Mouse (Mus musculus): ENCODE measurements at regions not wholly inside any gene's neighbourhood (a gene's known extent, or its start where the extent isn't known, plus 50 kb on each side); places are given as distances from the start of the nearest gene placed in this dataset.

DNA sequence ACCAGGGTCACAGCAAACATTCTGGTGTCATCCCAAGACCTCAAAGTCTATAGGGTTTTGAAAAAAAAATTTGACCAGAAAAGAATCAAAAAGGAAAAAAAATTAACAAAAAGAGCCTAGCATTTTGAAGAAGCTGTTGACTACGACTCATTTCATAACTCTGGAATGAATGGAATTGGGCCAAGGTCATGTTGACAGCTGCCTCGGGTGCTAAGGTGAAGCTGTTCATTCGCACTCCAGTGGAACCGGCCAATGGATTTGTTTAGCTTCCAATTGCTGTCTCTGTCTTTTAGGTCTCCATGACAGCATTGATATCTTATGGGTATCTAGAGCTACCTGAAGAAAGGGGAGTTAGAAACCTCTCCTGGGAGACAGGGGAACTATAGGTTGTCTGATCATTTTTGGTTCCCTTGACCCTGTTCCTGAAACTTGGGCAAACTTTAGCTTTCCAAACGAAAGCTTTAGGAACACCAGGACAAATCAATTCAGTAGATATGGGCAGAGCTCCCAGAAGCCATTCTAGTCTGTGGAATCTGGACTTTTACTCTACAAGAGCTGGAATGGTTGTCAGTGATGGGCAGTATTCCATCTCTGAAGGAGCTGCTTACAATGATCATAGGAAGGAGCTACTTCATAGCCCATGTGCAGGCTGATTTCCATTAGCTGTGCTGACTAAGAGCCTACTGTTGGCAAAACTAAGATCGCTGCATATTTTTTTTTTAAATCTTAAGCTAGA, 432.7 kb upstream of the Nr2f2 start:
- Histone ChIP-seq H3K4me2 (no peak overlapping the region), H3K4me3 (ENCODE audit: low read depth, low read length) (no peak overlapping the region), H3K9me3 (replicated peaks; ENCODE audit: control insufficient read depth, low read length) (no peaks in the 10 kb centered on the region), H3K27me3 (ENCODE audit: control insufficient read depth, insufficient read depth, low read length) (no peaks in the 10 kb centered on the region), H3K36me3 (ENCODE audit: control insufficient read depth, insufficient read depth, low read length) (no peaks in the 10 kb centered on the region), H3K27ac (ENCODE audit: low read depth, low read length) (no peak overlapping the region), H3K9ac (ENCODE audit: low read depth, low read length) (no peak overlapping the region), H3K4me1 (ENCODE audit: control insufficient read depth, insufficient read depth, low read length) (no peaks in the 10 kb centered on the region)
- ATAC-seq (replicated peaks; ENCODE audit: insufficient number of reproducible peaks, low FRiP score, low TSS enrichment): no peak
- 73% methylated on average over 6 of the region's 6 CpGs for WGBS (ENCODE audit: insufficient replicate concordance)

DNA sequence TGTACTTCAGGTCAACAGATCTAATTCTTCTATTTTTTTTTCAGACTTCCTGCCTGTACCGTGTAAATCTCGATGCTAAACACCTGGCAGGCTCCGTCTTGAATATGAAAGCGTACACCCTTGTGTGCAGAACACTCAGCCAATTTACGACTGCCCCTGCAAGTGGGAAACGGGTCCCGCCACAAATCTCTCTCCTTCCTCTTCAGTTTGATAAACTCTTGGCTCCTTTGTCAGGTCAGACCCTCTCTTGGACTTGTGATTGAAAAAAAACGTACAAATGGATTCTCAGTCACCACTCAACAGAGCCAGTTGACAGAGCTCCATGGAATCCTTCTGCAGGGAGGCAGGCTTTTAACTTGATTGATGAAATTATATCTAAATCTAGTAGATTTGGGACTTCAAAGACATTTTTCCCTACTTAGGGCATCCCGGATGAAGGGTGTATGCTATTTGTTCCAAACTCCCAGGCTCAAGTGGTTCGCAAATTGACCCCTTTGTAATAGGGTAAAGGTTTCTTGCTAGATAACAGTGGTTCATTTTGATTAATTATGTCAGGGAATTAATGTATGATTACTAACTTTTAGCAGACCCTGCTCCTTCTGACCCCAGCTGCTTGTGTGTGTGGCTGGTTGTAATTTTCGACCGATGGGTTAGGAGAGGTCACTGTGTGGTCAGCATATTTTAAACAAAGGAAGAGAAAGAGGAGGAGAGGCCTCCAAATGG, 429.7 kb upstream of the Nr2f2 start:
- Histone ChIP-seq H3K9ac (ENCODE audit: low read depth, low read length) (no peak overlapping the region), H3K4me1 (ENCODE audit: control insufficient read depth, insufficient read depth, low read length) (no peaks in the 10 kb centered on the region), H3K36me3 (ENCODE audit: control insufficient read depth, insufficient read depth, low read length) (no peaks in the 10 kb centered on the region), H3K27me3 (ENCODE audit: control insufficient read depth, insufficient read depth, low read length) (no peaks in the 10 kb centered on the region), H3K9me3 (replicated peaks; ENCODE audit: control insufficient read depth, low read length) (no peaks in the 10 kb centered on the region), H3K27ac (ENCODE audit: low read depth, low read length) (no peak overlapping the region), H3K4me3 (ENCODE audit: low read depth, low read length) (no peak overlapping the region), H3K4me2 (no peak overlapping the region)
- WGBS (ENCODE audit: insufficient replicate concordance): 36% methylated on average over 12 of the region's 12 CpGs
- no peak for ATAC-seq (replicated peaks; ENCODE audit: insufficient number of reproducible peaks, low FRiP score, low TSS enrichment)

DNA sequence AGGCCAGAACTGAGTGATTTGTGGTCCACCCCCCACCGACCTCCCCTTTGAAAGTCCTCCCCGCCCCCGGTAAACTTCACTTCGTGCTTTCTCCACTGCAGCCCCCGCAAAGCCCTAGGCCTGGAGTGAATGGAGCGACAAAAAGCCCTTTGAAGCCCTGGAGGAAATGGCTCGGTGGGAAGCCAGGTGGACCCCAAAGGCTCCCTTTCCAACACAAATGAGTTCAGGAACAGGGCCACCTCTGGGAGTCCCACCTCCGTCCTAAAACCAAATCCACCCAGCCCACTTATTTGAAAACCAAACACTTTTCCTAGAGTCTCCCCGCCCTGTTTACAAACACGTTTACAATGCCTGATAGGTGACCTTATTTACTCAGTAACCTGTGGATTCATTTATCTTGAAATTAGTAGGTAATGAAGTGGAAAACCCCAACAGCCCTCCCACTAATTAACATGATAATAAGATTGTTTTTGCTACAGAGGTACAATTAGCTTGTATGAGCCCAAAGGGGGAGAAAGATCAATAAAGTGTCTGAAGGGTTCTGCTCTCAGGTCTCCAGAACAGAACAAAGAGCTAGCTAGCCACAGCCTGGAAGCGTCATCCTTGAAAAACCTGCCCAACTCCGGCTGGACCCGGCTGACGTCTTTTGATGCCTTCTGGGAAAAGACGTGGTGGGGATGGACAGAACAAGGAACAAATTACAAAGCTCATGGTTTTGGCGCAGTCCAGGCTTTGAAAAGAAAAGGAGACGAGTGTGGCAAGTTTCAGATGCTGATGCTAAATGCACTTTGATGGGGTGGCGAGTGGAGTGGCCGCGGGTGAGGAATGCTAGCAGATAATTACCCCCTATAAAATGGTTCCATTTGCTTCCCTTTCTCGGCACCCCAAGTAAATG, 422.6 kb upstream of the Nr2f2 start:
- ATAC-seq (replicated peaks; ENCODE audit: insufficient number of reproducible peaks, low FRiP score, low TSS enrichment): no peak
- H3K27ac ChIP-seq (ENCODE audit: low read depth, low read length): no peak overlapping the region
- 9% methylated on average over 21 of the region's 21 CpGs for WGBS (ENCODE audit: insufficient replicate concordance)
- H3K4me2 ChIP-seq: peak overlapping the region; percentile 47
- H3K9me3 ChIP-seq (replicated peaks; ENCODE audit: control insufficient read depth, low read length): no peaks in the 10 kb centered on the region
- H3K4me1 ChIP-seq (ENCODE audit: control insufficient read depth, insufficient read depth, low read length): 0 out of 2 replicates have a peak, but pooled peaks cover 4% of the 10 kb centered on the region
- no peak overlapping the region for H3K4me3 ChIP-seq (ENCODE audit: low read depth, low read length)
- no peaks in the 10 kb centered on the region for H3K36me3 ChIP-seq (ENCODE audit: control insufficient read depth, insufficient read depth, low read length)
- H3K9ac ChIP-seq (ENCODE audit: low read depth, low read length): 0 out of 2 replicates have a peak overlapping the region, but pooled peaks have one; percentile 10
- no peaks in the 10 kb centered on the region for H3K27me3 ChIP-seq (ENCODE audit: control insufficient read depth, insufficient read depth, low read length)

DNA sequence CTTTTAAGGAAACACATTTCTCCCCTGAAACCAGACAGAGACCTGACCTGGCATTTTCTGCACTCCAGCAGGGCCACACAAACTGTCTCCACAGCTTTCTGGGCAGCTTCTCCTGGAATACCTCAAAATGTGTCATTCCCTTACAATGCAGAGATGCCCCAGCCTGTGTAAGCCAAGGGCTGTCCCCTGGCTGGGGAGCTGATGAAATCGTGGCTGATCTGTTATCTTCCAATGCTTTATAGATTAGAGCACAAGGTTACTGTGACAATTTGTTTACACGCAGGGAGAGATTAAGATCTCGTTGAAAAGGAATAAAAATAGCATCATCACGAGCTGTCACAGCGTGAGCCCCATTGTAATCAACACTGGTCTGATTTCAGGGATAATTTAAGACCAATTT, 421.4 kb upstream of the Nr2f2 start:
- H3K4me2 ChIP-seq: no peak overlapping the region
- no peaks in the 10 kb centered on the region for H3K9me3 ChIP-seq (replicated peaks; ENCODE audit: control insufficient read depth, low read length)
- no peak overlapping the region for H3K27ac ChIP-seq (ENCODE audit: low read depth, low read length)
- 14% methylated on average over 5 of the region's 5 CpGs for WGBS (ENCODE audit: insufficient replicate concordance)
- no peaks in the 10 kb centered on the region for H3K27me3 ChIP-seq (ENCODE audit: control insufficient read depth, insufficient read depth, low read length)
- no peak for ATAC-seq (replicated peaks; ENCODE audit: insufficient number of reproducible peaks, low FRiP score, low TSS enrichment)
- H3K9ac ChIP-seq (ENCODE audit: low read depth, low read length): no peak overlapping the region
- 0 out of 2 replicates have a peak, but pooled peaks cover 4% of the 10 kb centered on the region for H3K4me1 ChIP-seq (ENCODE audit: control insufficient read depth, insufficient read depth, low read length)
- H3K4me3 ChIP-seq (ENCODE audit: low read depth, low read length): no peak overlapping the region
- H3K36me3 ChIP-seq (ENCODE audit: control insufficient read depth, insufficient read depth, low read length): no peaks in the 10 kb centered on the region

DNA sequence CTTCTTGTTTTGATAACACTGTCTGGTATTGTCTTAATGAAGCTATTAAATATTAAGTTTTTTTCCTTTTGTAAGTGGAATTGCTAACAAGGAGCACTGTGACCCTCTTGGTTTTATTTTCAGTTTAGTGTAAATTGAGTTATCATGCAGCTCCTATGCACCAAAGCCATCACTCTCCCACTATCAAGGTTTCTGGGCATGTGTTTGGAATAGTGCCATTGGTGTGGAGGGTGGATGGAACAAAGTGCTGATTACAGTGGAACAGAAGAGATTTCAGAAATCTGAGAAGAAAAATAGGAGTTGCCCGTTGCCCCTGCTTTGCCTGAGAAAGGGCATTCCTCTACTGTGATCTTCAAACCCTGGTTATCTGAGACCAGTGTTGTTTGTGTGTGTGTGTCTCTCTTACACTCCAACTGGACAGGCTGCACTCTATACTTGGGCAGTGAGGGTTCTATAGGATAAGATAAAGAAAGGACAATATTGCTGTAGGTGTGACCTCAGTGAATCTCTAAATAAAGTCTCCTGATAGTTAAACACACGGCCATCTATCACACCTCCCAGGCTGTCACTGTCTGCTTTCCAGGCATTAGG, 414.3 kb upstream of the Nr2f2 start:
- Histone ChIP-seq H3K9me3 (replicated peaks; ENCODE audit: control insufficient read depth, low read length) (no peaks in the 10 kb centered on the region), H3K9ac (ENCODE audit: low read depth, low read length) (no peak overlapping the region), H3K27ac (ENCODE audit: low read depth, low read length) (no peak overlapping the region), H3K4me1 (ENCODE audit: control insufficient read depth, insufficient read depth, low read length) (peaks cover 3% of the 10 kb centered on the region; the same call in 1 of the 2 replicates), H3K4me2 (no peak overlapping the region), H3K27me3 (ENCODE audit: control insufficient read depth, insufficient read depth, low read length) (no peaks in the 10 kb centered on the region), H3K4me3 (ENCODE audit: low read depth, low read length) (no peak overlapping the region), H3K36me3 (ENCODE audit: control insufficient read depth, insufficient read depth, low read length) (no peaks in the 10 kb centered on the region)
- 0 out of 2 replicates have a peak, but pooled peaks have one; percentile 31 for ATAC-seq (replicated peaks; ENCODE audit: insufficient number of reproducible peaks, low FRiP score, low TSS enrichment)
- WGBS (ENCODE audit: insufficient replicate concordance): 11% methylated on average over 2 of the region's 2 CpGs

DNA sequence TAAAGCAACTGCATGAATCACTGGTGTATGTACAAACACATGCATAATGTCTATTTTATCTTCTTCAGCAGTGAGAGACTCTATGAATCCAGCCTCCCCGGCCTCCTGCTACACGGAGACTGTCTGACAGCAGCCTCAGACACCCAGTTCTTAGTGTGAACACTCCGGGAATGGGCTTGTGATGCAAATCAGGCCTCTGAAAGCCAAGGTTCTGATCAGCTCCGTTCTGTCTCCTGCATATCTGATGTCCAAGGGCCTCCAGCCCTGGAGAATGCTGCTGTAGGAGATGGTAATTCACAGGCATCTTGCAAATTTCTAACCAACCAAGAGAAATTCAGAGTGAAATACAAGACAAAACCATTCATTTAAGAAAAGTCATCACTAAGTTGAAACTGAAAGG, 411.2 kb upstream of the Nr2f2 start:
- Histone ChIP-seq H3K4me2 (no peak overlapping the region), H3K9ac (ENCODE audit: low read depth, low read length) (no peak overlapping the region), H3K27ac (ENCODE audit: low read depth, low read length) (no peak overlapping the region), H3K9me3 (replicated peaks; ENCODE audit: control insufficient read depth, low read length) (no peaks in the 10 kb centered on the region), H3K36me3 (ENCODE audit: control insufficient read depth, insufficient read depth, low read length) (no peaks in the 10 kb centered on the region), H3K4me3 (ENCODE audit: low read depth, low read length) (no peak overlapping the region), H3K4me1 (ENCODE audit: control insufficient read depth, insufficient read depth, low read length) (peaks cover 3% of the 10 kb centered on the region; the same call in 1 of the 2 replicates), H3K27me3 (ENCODE audit: control insufficient read depth, insufficient read depth, low read length) (no peaks in the 10 kb centered on the region)
- ATAC-seq (replicated peaks; ENCODE audit: insufficient number of reproducible peaks, low FRiP score, low TSS enrichment): no peak
- WGBS (ENCODE audit: insufficient replicate concordance): 29% methylated on average over 4 of the region's 4 CpGs

DNA sequence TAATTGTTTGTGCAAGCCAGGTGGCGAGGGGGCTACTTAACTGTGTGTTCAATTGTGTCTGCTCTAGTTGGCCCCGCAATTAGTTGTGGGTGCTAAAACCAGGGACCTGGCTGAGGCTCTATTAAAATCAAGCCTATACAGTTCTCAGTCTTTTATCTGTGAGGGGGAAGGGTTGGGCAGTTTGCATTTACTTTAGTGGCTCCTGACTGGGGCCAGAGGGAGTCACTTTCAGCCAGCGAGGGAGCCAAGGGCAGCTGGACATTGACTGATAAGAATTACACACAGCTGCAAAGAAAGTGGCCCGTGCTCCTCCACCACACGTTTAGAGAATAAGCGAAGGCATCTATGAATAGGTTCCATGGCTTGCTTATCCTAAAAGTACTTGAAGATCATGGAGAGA, 403.1 kb upstream of the Nr2f2 start:
- Histone ChIP-seq H3K9me3 (replicated peaks; ENCODE audit: control insufficient read depth, low read length) (no peaks in the 10 kb centered on the region), H3K9ac (ENCODE audit: low read depth, low read length) (no peak overlapping the region)
- 42% methylated on average over 6 of the region's 6 CpGs for WGBS (ENCODE audit: insufficient replicate concordance)

DNA sequence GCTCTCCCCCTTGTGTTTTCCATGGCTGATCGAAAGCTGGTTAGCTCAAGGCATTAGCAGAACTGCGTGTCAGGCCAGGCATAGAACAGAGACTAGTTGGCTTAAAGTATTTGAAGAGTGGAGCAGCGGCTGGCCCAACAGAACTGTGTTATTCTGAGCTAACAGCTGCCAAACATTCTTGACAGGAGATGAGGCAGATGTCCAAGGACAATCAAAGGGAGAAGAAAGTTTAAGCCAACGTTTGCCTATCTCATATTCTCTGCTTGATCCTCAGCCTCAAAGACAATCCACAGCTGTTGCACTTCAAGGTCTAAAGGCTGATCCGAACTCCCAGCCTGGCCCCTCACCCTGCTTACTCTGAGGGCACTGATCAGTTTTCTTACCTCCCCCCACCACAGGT, 401.2 kb upstream of the Nr2f2 start:
- Histone ChIP-seq H3K4me3 (ENCODE audit: low read depth, low read length) (no peak overlapping the region), H3K27ac (ENCODE audit: low read depth, low read length) (no peak overlapping the region), H3K36me3 (ENCODE audit: control insufficient read depth, insufficient read depth, low read length) (no peaks in the 10 kb centered on the region), H3K4me2 (no peak overlapping the region), H3K4me1 (ENCODE audit: control insufficient read depth, insufficient read depth, low read length) (peaks cover 4% of the 10 kb centered on the region; the same call in 1 of the 2 replicates), H3K27me3 (ENCODE audit: control insufficient read depth, insufficient read depth, low read length) (no peaks in the 10 kb centered on the region), H3K9me3 (replicated peaks; ENCODE audit: control insufficient read depth, low read length) (no peaks in the 10 kb centered on the region), H3K9ac (ENCODE audit: low read depth, low read length) (no peak overlapping the region)
- 47% methylated on average over 5 of the region's 5 CpGs for whole genome bisulfite sequencing (ENCODE audit: insufficient replicate concordance)
- no peak for ATAC-seq (replicated peaks; ENCODE audit: insufficient number of reproducible peaks, low FRiP score, low TSS enrichment)

More for the DNA sequence above, 403.1 kb upstream of the Nr2f2 start:
- ATAC-seq (replicated peaks; ENCODE audit: insufficient number of reproducible peaks, low FRiP score, low TSS enrichment): no peak
- H3K4me2 ChIP-seq: no peak overlapping the region
- H3K36me3 ChIP-seq (ENCODE audit: control insufficient read depth, insufficient read depth, low read length): no peaks in the 10 kb centered on the region
- H3K4me1 ChIP-seq (ENCODE audit: control insufficient read depth, insufficient read depth, low read length): peaks cover 4% of the 10 kb centered on the region; the same call in 1 of the 2 replicates
- no peaks in the 10 kb centered on the region for H3K27me3 ChIP-seq (ENCODE audit: control insufficient read depth, insufficient read depth, low read length)
- no peak overlapping the region for H3K27ac ChIP-seq (ENCODE audit: low read depth, low read length)
- H3K4me3 ChIP-seq (ENCODE audit: low read depth, low read length): no peak overlapping the region

Measured in heart, embryonic 11.5 days (tissue).